Mouse (Mus musculus) myocyte (in vitro differentiated cells): ENCODE measurements at regions not wholly inside any gene's neighbourhood (a gene's known extent, or its start where the extent isn't known, plus 50 kb on each side); places are given as distances from the start of the nearest gene placed in this dataset.
A peak's percentile ranks its signal among the peaks of the same experiment; 100 is the strongest.

Experiments
- H3K27me3 ChIP-seq: one replicate; pipeline ENCODE4 v1.6.1; 2011; ENCODE audit not compliant: control insufficient read depth, insufficient read depth, insufficient read length
- H3K36me3 ChIP-seq: one replicate; pipeline ENCODE4 v1.6.1; 2011; ENCODE audit not compliant: control insufficient read depth, insufficient read depth
- H3K4me2 ChIP-seq: one replicate; pipeline ENCODE4 v1.6.1; 2011; ENCODE audit warnings: low read depth, control low read depth
- H3K4me3 ChIP-seq: one replicate; pipeline ENCODE4 v1.5.1; 2011; ENCODE audit warnings: mild to moderate bottlenecking, control low read depth, moderate library complexity
- H3K79me2 ChIP-seq: one replicate; pipeline ENCODE4 v1.6.1; 2011; ENCODE audit not compliant: control insufficient read depth, insufficient read depth
- H3ac ChIP-seq: one replicate; pipeline ENCODE4 v1.6.1; 2011; ENCODE audit not compliant: control insufficient read depth, insufficient read length
- CEBPB ChIP-seq: IDR thresholded peaks from 2 replicates; pipeline ENCODE4 v1.6.1; 2011; ENCODE audit warnings: mild to moderate bottlenecking, moderate library complexity; ENCODE audit not compliant: poor library complexity, insufficient read depth, severe bottlenecking
- E2F4 ChIP-seq: IDR thresholded peaks from one replicate; pipeline ENCODE4 v1.6.1; 2011; ENCODE audit warnings: mild to moderate bottlenecking, control low read depth, moderate library complexity; ENCODE audit not compliant: insufficient read depth
- MAX ChIP-seq: IDR thresholded peaks from one replicate; pipeline ENCODE4 v1.6.1; 2011; ENCODE audit warnings: low read depth, mild to moderate bottlenecking, control low read depth
- MYOD1 ChIP-seq, 3 experiments: IDR thresholded peaks; one replicate each; pipeline ENCODE4 v1.6.1; 2011; ENCODE audit warnings: control low read depth in 2 of 3, low read depth in 2 of 3, mild to moderate bottlenecking in 2 of 3, moderate library complexity in 1 of 3; ENCODE audit not compliant: insufficient read length in 2 of 3, control insufficient read depth in 1 of 3
- MYOG ChIP-seq, 3 experiments: IDR thresholded peaks; one replicate each; pipeline ENCODE4 v1.6.1; 2011; ENCODE audit warnings: control low read depth in 2 of 3, low read depth in 2 of 3, mild to moderate bottlenecking in 2 of 3; ENCODE audit not compliant: insufficient read length in 2 of 3, control insufficient read depth in 1 of 3, insufficient read depth in 1 of 3
- POLR2A ChIP-seq: IDR thresholded peaks from one replicate; pipeline ENCODE4 v1.6.1; 2011; ENCODE audit warnings: low read depth, mild to moderate bottlenecking, control low read depth, moderate library complexity; ENCODE audit not compliant: insufficient read length
- POLR2AphosphoS2 ChIP-seq: IDR thresholded peaks from one replicate; pipeline ENCODE4 v1.6.1; 2011; ENCODE audit warnings: low read depth, control low read depth; ENCODE audit not compliant: insufficient read length
- REST ChIP-seq: IDR thresholded peaks from one replicate; pipeline ENCODE4 v1.6.1; 2011; ENCODE audit warnings: mild to moderate bottlenecking, control low read depth, moderate library complexity; ENCODE audit not compliant: insufficient read depth, insufficient read length
- SRF ChIP-seq: IDR thresholded peaks from one replicate; pipeline ENCODE4 v1.6.1; 2011; ENCODE audit warnings: low read depth; ENCODE audit not compliant: control insufficient read depth, insufficient read length
- TCF12 ChIP-seq: IDR thresholded peaks from one replicate; pipeline ENCODE4 v1.6.1; 2011; ENCODE audit warnings: mild to moderate bottlenecking, control low read depth; ENCODE audit not compliant: poor library complexity, insufficient read depth, severe bottlenecking
- TCF3 ChIP-seq: IDR thresholded peaks from one replicate; pipeline ENCODE4 v1.6.1; 2011; ENCODE audit warnings: low read depth, control low read depth; ENCODE audit not compliant: insufficient read length
- USF1 ChIP-seq: IDR thresholded peaks from one replicate; pipeline ENCODE4 v1.6.1; 2011; ENCODE audit warnings: low read depth, mild to moderate bottlenecking, control low read depth, moderate library complexity

DNA sequence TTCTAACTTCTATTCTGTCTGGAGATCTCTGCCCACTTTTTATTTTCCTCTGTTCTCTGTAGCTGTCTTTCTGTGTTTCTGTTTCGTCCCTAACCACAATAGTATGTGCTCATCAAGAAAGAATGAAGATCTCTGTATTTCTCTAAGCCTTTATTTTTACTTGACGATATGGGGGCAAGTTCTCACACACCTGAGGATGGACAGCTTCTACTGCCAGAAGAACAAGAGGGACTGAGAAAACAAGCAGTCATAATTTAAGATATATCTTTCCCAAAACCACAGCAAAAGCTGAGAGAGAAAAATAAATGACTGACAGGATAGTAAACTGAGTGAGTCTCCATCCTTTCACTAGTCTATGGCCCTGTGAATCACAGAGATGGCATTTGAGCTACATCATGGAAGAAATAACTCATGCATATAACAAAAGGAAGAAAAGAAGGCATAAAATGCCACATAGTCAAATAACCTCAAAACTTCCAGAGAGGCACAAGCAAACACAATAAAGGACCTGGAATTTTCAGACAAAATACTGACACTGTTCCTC, 3216.2 kb upstream of the Gm6569 start:
- no peaks in the 10 kb centered on the region for H3K36me3 ChIP-seq
- no peak overlapping the region for H3ac ChIP-seq
- TF ChIP-seq POLR2A, result no peak
- no peak for TF ChIP-seq E2F4
- no peak for TF ChIP-seq REST
- no peak for TF ChIP-seq MYOD1 (IDR thresholded peaks at IDR 0.05; ENCODE audit: control insufficient read depth in 1 of 3, insufficient read length in 2 of 3, low read depth in 2 of 3)
- TF ChIP-seq USF1, result no peak
- TF ChIP-seq MAX, result no peak
- no peak for TF ChIP-seq POLR2AphosphoS2
- no peak for TF ChIP-seq SRF
- TF ChIP-seq CEBPB, result no peak
- no peak for TF ChIP-seq MYOG (IDR thresholded peaks at IDR 0.05; ENCODE audit: control insufficient read depth in 1 of 3, insufficient read depth in 1 of 3, insufficient read length in 2 of 3, low read depth in 2 of 3)
- TF ChIP-seq TCF12, result no peak
- TF ChIP-seq TCF3, result no peak
- H3K79me2 ChIP-seq, result no peaks in the 10 kb centered on the region
- no peaks in the 10 kb centered on the region for H3K27me3 ChIP-seq
- H3K4me2 ChIP-seq, result peak overlapping the region; percentile 1
- no peak overlapping the region for H3K4me3 ChIP-seq

DNA sequence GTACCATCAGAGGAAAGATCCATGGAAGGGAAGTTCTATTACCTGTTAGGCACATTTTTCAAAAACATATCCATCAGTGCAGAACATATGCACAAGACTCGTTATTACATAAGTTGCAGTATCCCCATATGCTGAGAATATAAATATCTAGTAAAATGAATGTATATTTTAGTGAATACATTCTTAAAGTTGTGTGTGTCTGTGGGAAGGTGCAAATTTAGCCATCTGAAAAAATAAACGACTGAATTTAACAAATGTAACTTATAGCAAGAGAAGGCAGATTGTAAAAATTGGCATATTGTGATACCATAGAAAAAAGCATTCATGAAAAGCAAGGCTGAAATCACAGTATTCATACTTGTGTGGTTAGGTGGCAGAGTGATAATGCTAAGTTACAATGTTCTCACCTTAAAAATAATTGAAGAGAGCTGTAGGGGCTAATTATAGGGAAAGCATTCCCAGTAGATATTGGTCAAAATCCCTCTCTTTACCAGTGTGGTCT, 3193.3 kb upstream of the Gm6569 start:
- TF ChIP-seq POLR2AphosphoS2 (no peak), MYOG (IDR thresholded peaks at IDR 0.05; ENCODE audit: control insufficient read depth in 1 of 3, insufficient read depth in 1 of 3, insufficient read length in 2 of 3, low read depth in 2 of 3) (no peak), POLR2A (no peak), MYOD1 (IDR thresholded peaks at IDR 0.05; ENCODE audit: control insufficient read depth in 1 of 3, insufficient read length in 2 of 3, low read depth in 2 of 3) (no peak), TCF3 (no peak), SRF (no peak), TCF12 (no peak)
- no peaks in the 10 kb centered on the region for H3K79me2 ChIP-seq
- H3ac ChIP-seq, result no peak overlapping the region
- H3K36me3 ChIP-seq, result no peaks in the 10 kb centered on the region
- no peak overlapping the region for H3K4me3 ChIP-seq
- no peak overlapping the region for H3K4me2 ChIP-seq
- no peaks in the 10 kb centered on the region for H3K27me3 ChIP-seq

DNA sequence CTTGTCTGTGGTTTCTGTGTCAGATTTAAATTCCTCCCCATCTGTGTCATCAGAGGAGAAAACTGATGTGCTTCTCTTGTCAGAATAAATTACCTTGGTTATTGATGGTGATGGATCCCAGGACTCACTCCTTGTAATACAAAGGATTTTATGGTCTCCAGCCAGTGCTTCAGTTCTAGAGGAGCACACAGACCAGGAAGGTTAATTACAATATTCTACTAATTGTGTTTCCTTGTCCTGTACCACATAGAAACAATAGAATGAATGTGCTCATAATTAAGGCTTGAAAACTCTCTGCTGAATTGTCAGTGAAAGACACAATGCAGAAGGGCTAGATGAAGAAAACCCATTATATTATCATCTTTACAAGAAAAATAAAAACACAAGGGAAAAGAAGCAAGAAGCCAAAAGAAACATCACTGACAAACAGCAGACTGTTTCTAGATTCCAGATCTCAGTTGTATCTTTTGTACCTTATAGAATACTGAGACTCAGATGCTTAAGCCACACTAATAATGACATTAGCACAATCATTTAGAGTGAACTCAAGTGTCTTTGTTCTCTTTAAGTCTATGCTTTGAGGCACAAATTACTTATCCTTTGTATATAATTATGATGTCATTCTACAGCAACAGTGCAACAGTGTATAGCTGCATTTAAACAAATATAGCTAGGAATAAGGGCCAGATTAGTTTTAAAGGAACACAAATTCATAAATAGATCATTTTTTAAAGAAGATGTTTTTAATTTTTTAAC, 3189.7 kb upstream of the Gm6569 start:
- H3K79me2 ChIP-seq, result no peaks in the 10 kb centered on the region
- no peaks in the 10 kb centered on the region for H3K36me3 ChIP-seq
- H3K4me3 ChIP-seq, result no peak overlapping the region
- no peak overlapping the region for H3K4me2 ChIP-seq
- no peaks in the 10 kb centered on the region for H3K27me3 ChIP-seq
- H3ac ChIP-seq, result no peak overlapping the region
- TF ChIP-seq TCF12 (no peak), MYOG (IDR thresholded peaks at IDR 0.05; ENCODE audit: control insufficient read depth in 1 of 3, insufficient read depth in 1 of 3, insufficient read length in 2 of 3, low read depth in 2 of 3) (no peak), USF1 (no peak), MAX (no peak), E2F4 (no peak), SRF (no peak)

DNA sequence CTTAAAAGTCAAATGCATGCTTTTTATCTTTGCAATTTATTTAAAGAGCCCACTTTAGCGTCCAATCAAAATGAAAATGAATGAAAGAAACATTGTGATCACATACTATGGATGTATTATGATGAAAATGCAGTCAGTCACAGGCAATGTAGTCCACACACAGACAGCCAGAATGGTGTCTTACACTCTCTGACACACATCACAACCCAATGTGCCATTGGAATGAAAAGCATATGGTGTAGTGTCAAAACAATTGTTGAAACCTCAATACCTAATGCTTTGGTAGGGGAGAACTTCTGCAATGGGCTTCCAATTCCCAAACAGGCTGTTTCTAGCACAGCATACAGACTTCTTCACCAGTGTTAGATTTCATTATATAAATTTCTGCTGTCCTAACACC, 3158.8 kb upstream of the Gm6569 start:
- no peak overlapping the region for H3ac ChIP-seq
- no peaks in the 10 kb centered on the region for H3K27me3 ChIP-seq
- no peaks in the 10 kb centered on the region for H3K36me3 ChIP-seq
- no peak overlapping the region for H3K4me3 ChIP-seq
- H3K79me2 ChIP-seq, result no peaks in the 10 kb centered on the region
- no peak for TF ChIP-seq MYOG (IDR thresholded peaks at IDR 0.05; ENCODE audit: control insufficient read depth in 1 of 3, insufficient read depth in 1 of 3, insufficient read length in 2 of 3, low read depth in 2 of 3)
- TF ChIP-seq SRF, result no peak
- TF ChIP-seq REST, result no peak
- no peak overlapping the region for H3K4me2 ChIP-seq

DNA sequence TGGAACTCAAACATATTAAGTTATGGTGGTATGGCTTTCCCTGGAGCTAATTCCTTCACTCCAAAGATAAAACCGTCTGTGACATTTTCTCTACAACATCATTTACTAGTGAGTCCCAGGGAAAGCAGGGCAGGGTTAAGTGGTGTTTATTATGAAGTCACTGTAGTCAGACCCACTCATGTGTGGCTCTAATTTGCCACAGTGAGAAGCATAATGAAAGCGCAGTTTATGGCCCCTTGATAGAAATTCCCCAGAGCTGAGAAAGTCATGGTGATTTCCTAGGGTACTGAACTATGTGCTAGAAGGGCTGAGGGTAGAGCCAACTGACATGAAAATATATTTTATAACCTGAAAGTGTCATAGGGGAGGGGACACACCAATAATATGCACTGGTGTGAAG, 3129.8 kb upstream of the Gm6569 start:
- Histone ChIP-seq H3K79me2 (no peaks in the 10 kb centered on the region), H3K4me3 (no peak overlapping the region), H3K36me3 (no peaks in the 10 kb centered on the region), H3K27me3 (no peaks in the 10 kb centered on the region), H3ac (no peak overlapping the region), H3K4me2 (no peak overlapping the region)
- TF ChIP-seq E2F4 (no peak), MYOG (IDR thresholded peaks at IDR 0.05; ENCODE audit: control insufficient read depth in 1 of 3, insufficient read depth in 1 of 3, insufficient read length in 2 of 3, low read depth in 2 of 3) (no peak), TCF12 (no peak), USF1 (no peak), MYOD1 (IDR thresholded peaks at IDR 0.05; ENCODE audit: control insufficient read depth in 1 of 3, insufficient read length in 2 of 3, low read depth in 2 of 3) (no peak), CEBPB (no peak), SRF (no peak), MAX (no peak), POLR2AphosphoS2 (no peak), POLR2A (no peak), TCF3 (no peak), REST (no peak)
